Mouse (Mus musculus) heart, embryonic 13.5 days (tissue): ENCODE measurements around the gene Marcksl1. TPM values are rescaled to one million over a fixed set of nuclear protein-coding genes. Genes with fewer than 3 reads are reported as not detected.
"Not testable (repeated sequence)": the region's sequence is repeated elsewhere in the genome, so short reads cannot be mapped to it uniquely, and the experiment has no call there.

Experiments used
- ATAC-seq: fragments of 200-750 bp; cut with Nextera tagmentation; 2 replicates; pipeline ENCODE4 v1.8.0; 2017; ENCODE audit warnings: moderate TSS enrichment; ENCODE audit not compliant: insufficient number of reproducible peaks, low FRiP score, low TSS enrichment; ENCODE audit errors: extremely low read depth
- H3K27ac ChIP-seq: fragments of 300-500 bp; sonication (generic); replicated peaks from 2 replicates; pipeline ENCODE4 v1.5.1; 2015; ENCODE audit warnings: moderate library complexity, mild to moderate bottlenecking, inconsistent platforms
- H3K27me3 ChIP-seq: fragments of 300-500 bp; sonication (generic); replicated peaks from 2 replicates; pipeline ENCODE4 v1.6.1; 2015; ENCODE audit warnings: mild to moderate bottlenecking, inconsistent platforms
- H3K36me3 ChIP-seq: fragments of 300-500 bp; sonication (generic); 2 replicates; pipeline ENCODE4 v1.6.1; 2015; ENCODE audit warnings: mild to moderate bottlenecking, inconsistent platforms
- H3K4me1 ChIP-seq: fragments of 300-500 bp; sonication (generic); 2 replicates; pipeline ENCODE4 v1.6.1; 2015; ENCODE audit warnings: inconsistent platforms
- H3K4me2 ChIP-seq: fragments of 300-500 bp; sonication (generic); 2 replicates; pipeline ENCODE4 v1.6.1; 2015; ENCODE audit warnings: inconsistent platforms, mild to moderate bottlenecking, moderate library complexity
- H3K4me3 ChIP-seq: fragments of 300-500 bp; sonication (generic); 2 replicates; pipeline ENCODE4 v1.5.1; 2015; ENCODE audit warnings: moderate library complexity, mild to moderate bottlenecking, inconsistent platforms
- H3K9ac ChIP-seq: fragments of 300-500 bp; sonication (generic); 2 replicates; pipeline ENCODE4 v1.6.1; 2015; ENCODE audit warnings: inconsistent platforms, mild to moderate bottlenecking, moderate library complexity
- H3K9me3 ChIP-seq: fragments of 300-500 bp; sonication (generic); 2 replicates; pipeline ENCODE4 v1.6.1; 2016; ENCODE audit warnings: inconsistent platforms
- WGBS: fragments of 180-500 bp; shearing (Covaris S2); methylation state at CpG from one replicate; pipeline ENCODE4 v1.1.7; 2015; ENCODE audit warnings: mixed read lengths; 5-methylcytosine and 5-hydroxymethylcytosine counted together
- polyA plus RNA-seq: library from polyadenylated mRNA; unstranded; fragments of >200 nt; fragmentation: Nextera tagmentation; extraction: Ambion mirVana; gene quantifications from 2 replicates; pipeline ENCODE4 v1.2.1, GENCODE M21; 2015

Gene Marcksl1
- polyA plus RNA-seq, 1 experiment from 2014 or later, result 399 TPM

GRCm38 (mm10) chr4:129544106-129544505 is 30.7 kb downstream of the Marcksl1 start:
- Histone ChIP-seq H3K9ac (no peak overlapping the region), H3K27me3 (no peaks in the 10 kb centered on the region), H3K36me3 (peaks cover 11% of the 10 kb centered on the region), H3K27ac (no peak overlapping the region), H3K4me3 (no peak overlapping the region), H3K4me1 (peaks cover 23% of the 10 kb centered on the region), H3K9me3 (no peaks in the 10 kb centered on the region), H3K4me2 (no peak overlapping the region)
- ATAC-seq, result no peak
- 93% methylated on average over 4 of the region's 4 CpGs for WGBS

GRCm38 (mm10) chr4:129547631-129548030 is 34.2 kb downstream of the Marcksl1 start:
- H3K4me3 ChIP-seq, H3K9ac ChIP-seq, ATAC-seq, H3K9me3 ChIP-seq, H3K27me3 ChIP-seq, H3K4me1 ChIP-seq, H3K36me3 ChIP-seq, H3K27ac ChIP-seq, H3K4me2 ChIP-seq: not testable (repeated sequence)
- WGBS, result 71% methylated on average over 4 of the region's 4 CpGs

GRCm38 (mm10) chr4:129549306-129549705 is 35.9 kb downstream of the Marcksl1 start:
- H3K36me3 ChIP-seq, result no peaks in the 10 kb centered on the region
- no peak overlapping the region for H3K4me2 ChIP-seq
- ATAC-seq, result no peak
- no peaks in the 10 kb centered on the region for H3K27me3 ChIP-seq
- 73% methylated on average over 2 of the region's 2 CpGs for WGBS
- H3K4me3 ChIP-seq, result no peak overlapping the region
- H3K9ac ChIP-seq, result no peak overlapping the region
- H3K9me3 ChIP-seq, result no peaks in the 10 kb centered on the region
- no peaks in the 10 kb centered on the region for H3K4me1 ChIP-seq
- no peak overlapping the region for H3K27ac ChIP-seq

GRCm38 (mm10) chr4:129550295-129550694 is 36.9 kb downstream of the Marcksl1 start:
- ATAC-seq, result no peak
- peaks cover 3% of the 10 kb centered on the region; the same call in 1 of the 2 replicates for H3K4me1 ChIP-seq
- H3K9ac ChIP-seq, result no peak overlapping the region
- H3K4me2 ChIP-seq, result no peak overlapping the region
- H3K9me3 ChIP-seq, result no peaks in the 10 kb centered on the region
- no peak overlapping the region for H3K4me3 ChIP-seq
- 59% methylated on average over 1 of the region's 1 CpGs for WGBS
- H3K36me3 ChIP-seq, result no peaks in the 10 kb centered on the region
- no peak overlapping the region for H3K27ac ChIP-seq
- no peaks in the 10 kb centered on the region for H3K27me3 ChIP-seq

GRCm38 (mm10) chr4:129554512-129554911 is 41.1 kb downstream of the Marcksl1 start:
- not testable (repeated sequence) for H3K27me3 ChIP-seq, H3K9ac ChIP-seq, H3K4me3 ChIP-seq, H3K4me2 ChIP-seq, ATAC-seq, H3K27ac ChIP-seq, H3K9me3 ChIP-seq, H3K36me3 ChIP-seq
- 72% methylated on average over 6 of the region's 6 CpGs for WGBS
- H3K4me1 ChIP-seq, result peaks cover 25% of the 10 kb centered on the region

- WGBS, result 4% methylated on average over 16 of the region's 16 CpGs
- no peaks in the 10 kb centered on the region for H3K36me3 ChIP-seq
- peak overlapping the region; percentile 85 for H3K9ac ChIP-seq
- ATAC-seq, result no peak
- H3K4me1 ChIP-seq, result peaks cover 25% of the 10 kb centered on the region
- no peaks in the 10 kb centered on the region for H3K9me3 ChIP-seq
- peak overlapping the region; percentile 98 for H3K4me2 ChIP-seq
- peak overlapping the region; percentile 60; the same call in 1 of the 2 replicates for H3K27ac ChIP-seq
- no peaks in the 10 kb centered on the region for H3K27me3 ChIP-seq
- peak overlapping the region; percentile 62 for H3K4me3 ChIP-seq
Observed at GRCm38 (mm10) chr4:129555421-129555861, 42.1 kb downstream of the Marcksl1 start.

GRCm38 (mm10) chr4:129555862-129556531 is 42.6 kb downstream of the Marcksl1 start:
- under 1% methylated on average over 24 of the region's 24 CpGs for WGBS

GRCm38 (mm10) chr4:129556532-129557223 is 43.3 kb downstream of the Marcksl1 start:
- WGBS, result 6% methylated on average over 33 of the region's 33 CpGs
- peak overlapping the region; percentile 85 for H3K9ac ChIP-seq
- no peaks in the 10 kb centered on the region for H3K27me3 ChIP-seq
- H3K36me3 ChIP-seq, result no peaks in the 10 kb centered on the region
- H3K9me3 ChIP-seq, result no peaks in the 10 kb centered on the region
- peak overlapping the region; percentile 98 for H3K4me2 ChIP-seq
- H3K4me1 ChIP-seq, result peaks cover 25% of the 10 kb centered on the region
- peak; percentile 83 for ATAC-seq
- H3K27ac ChIP-seq, result peak overlapping the region; percentile 60
- peak overlapping the region; percentile 62 for H3K4me3 ChIP-seq

More at GRCm38 (mm10) chr4:129555862-129556531, 42.6 kb downstream of the Marcksl1 start:
- Histone ChIP-seq H3K4me1 (peaks cover 25% of the 10 kb centered on the region), H3K9ac (peak overlapping the region; percentile 85), H3K4me3 (peak overlapping the region; percentile 62), H3K27ac (peak overlapping the region; percentile 60), H3K36me3 (no peaks in the 10 kb centered on the region), H3K9me3 (no peaks in the 10 kb centered on the region), H3K4me2 (peak overlapping the region; percentile 98), H3K27me3 (no peaks in the 10 kb centered on the region)
- ATAC-seq, result 0 out of 2 replicates have a peak, but pooled peaks have one; percentile 1

- H3K27ac ChIP-seq, result peak overlapping the region; percentile 60
- no peaks in the 10 kb centered on the region for H3K27me3 ChIP-seq
- WGBS, result 60% methylated on average over 9 of the region's 9 CpGs
- peak overlapping the region; percentile 98 for H3K4me2 ChIP-seq
- H3K9ac ChIP-seq, result peak overlapping the region; percentile 85
- ATAC-seq, result no peak
- no peaks in the 10 kb centered on the region for H3K36me3 ChIP-seq
- no peaks in the 10 kb centered on the region for H3K9me3 ChIP-seq
- H3K4me1 ChIP-seq, result peaks cover 25% of the 10 kb centered on the region
- peak overlapping the region; percentile 62 for H3K4me3 ChIP-seq
Observed at GRCm38 (mm10) chr4:129557256-129557808, 44.0 kb downstream of the Marcksl1 start.

GRCm38 (mm10) chr4:129558321-129558955 is 45.1 kb downstream of the Marcksl1 start:
- H3K36me3 ChIP-seq, result no peaks in the 10 kb centered on the region
- H3K9ac ChIP-seq, result no peak overlapping the region
- no peaks in the 10 kb centered on the region for H3K27me3 ChIP-seq
- ATAC-seq, result no peak
- H3K4me1 ChIP-seq, result peaks cover 25% of the 10 kb centered on the region
- 79% methylated on average over 12 of the region's 12 CpGs for WGBS
- no peaks in the 10 kb centered on the region for H3K9me3 ChIP-seq
- H3K27ac ChIP-seq, result no peak overlapping the region
- no peak overlapping the region for H3K4me2 ChIP-seq
- H3K4me3 ChIP-seq, result no peak overlapping the region

GRCm38 (mm10) chr4:129561184-129561583 is 47.8 kb downstream of the Marcksl1 start:
- Histone ChIP-seq H3K4me1 (peaks cover 13% of the 10 kb centered on the region), H3K27ac (no peak overlapping the region), H3K27me3 (no peaks in the 10 kb centered on the region), H3K9me3 (no peaks in the 10 kb centered on the region), H3K4me2 (no peak overlapping the region), H3K9ac (no peak overlapping the region), H3K36me3 (no peaks in the 10 kb centered on the region), H3K4me3 (no peak overlapping the region)
- WGBS, result 67% methylated on average over 5 of the region's 5 CpGs
- no peak for ATAC-seq
